Mouse (Mus musculus) intestine, postnatal 0 days (tissue): ENCODE measurements at regions not wholly inside any gene's neighbourhood (a gene's known extent, or its start where the extent isn't known, plus 50 kb on each side); places are given as distances from the start of the nearest gene placed in this dataset.

ENCODE experiments used
- ATAC-seq: fragments of 200-750 bp; cut with Nextera tagmentation; 2 replicates; pipeline ENCODE4 v1.8.0; 2017; ENCODE audit warnings: mild to moderate bottlenecking, moderate TSS enrichment, moderate library complexity
- H3K27ac ChIP-seq: fragments of 300-500 bp; sonication (generic); 2 replicates; pipeline ENCODE4 v1.5.1; 2014; ENCODE audit warnings: mild to moderate bottlenecking, low read depth, low read length, moderate library complexity
- H3K27me3 ChIP-seq: fragments of 300-500 bp; sonication (generic); replicated peaks from 2 replicates; pipeline ENCODE4 v1.6.1; 2014; ENCODE audit warnings: low read length, mixed read lengths; ENCODE audit not compliant: control insufficient read depth, insufficient read depth
- H3K36me3 ChIP-seq: fragments of 300-500 bp; sonication (generic); 2 replicates; pipeline ENCODE4 v1.6.1; 2014; ENCODE audit warnings: mild to moderate bottlenecking, moderate library complexity; ENCODE audit not compliant: control insufficient read depth, insufficient read depth
- H3K4me1 ChIP-seq: fragments of 300-500 bp; sonication (generic); replicated peaks from 2 replicates; pipeline ENCODE4 v1.6.1; 2014; ENCODE audit warnings: antibody characterized with exemption, low read length, mixed read lengths; ENCODE audit not compliant: control insufficient read depth, insufficient read depth
- H3K4me2 ChIP-seq: fragments of 300-500 bp; sonication (generic); replicated peaks from 2 replicates; pipeline ENCODE4 v1.6.1; 2014; ENCODE audit warnings: low read depth, mild to moderate bottlenecking, moderate library complexity
- H3K4me3 ChIP-seq: fragments of 300-500 bp; sonication (generic); 2 replicates; pipeline ENCODE4 v1.5.1; 2014; ENCODE audit warnings: low read depth, low read length
- H3K9ac ChIP-seq: fragments of 300-500 bp; sonication (generic); 2 replicates; pipeline ENCODE4 v1.6.1; 2014; ENCODE audit warnings: mild to moderate bottlenecking, low read depth, low read length
- H3K9me3 ChIP-seq: fragments of 300-500 bp; sonication (generic); 2 replicates; pipeline ENCODE4 v1.6.1; 2016; ENCODE audit warnings: mixed run types; ENCODE audit not compliant: control insufficient read depth
- CTCF ChIP-seq: sonication (generic); IDR thresholded peaks from 2 replicates; pipeline ENCODE4 v1.5.1; 2016; ENCODE audit warnings: low read depth, mild to moderate bottlenecking, control low read depth, antibody characterized with exemption, moderate library complexity
- WGBS: fragments of 180-500 bp; shearing (Covaris S2); extraction: QIAGEN DNeasy Blood & Tissue Kit; methylation state at CpG from one replicate; pipeline ENCODE4 v1.1.7; 2014; 5-methylcytosine and 5-hydroxymethylcytosine counted together

DNA sequence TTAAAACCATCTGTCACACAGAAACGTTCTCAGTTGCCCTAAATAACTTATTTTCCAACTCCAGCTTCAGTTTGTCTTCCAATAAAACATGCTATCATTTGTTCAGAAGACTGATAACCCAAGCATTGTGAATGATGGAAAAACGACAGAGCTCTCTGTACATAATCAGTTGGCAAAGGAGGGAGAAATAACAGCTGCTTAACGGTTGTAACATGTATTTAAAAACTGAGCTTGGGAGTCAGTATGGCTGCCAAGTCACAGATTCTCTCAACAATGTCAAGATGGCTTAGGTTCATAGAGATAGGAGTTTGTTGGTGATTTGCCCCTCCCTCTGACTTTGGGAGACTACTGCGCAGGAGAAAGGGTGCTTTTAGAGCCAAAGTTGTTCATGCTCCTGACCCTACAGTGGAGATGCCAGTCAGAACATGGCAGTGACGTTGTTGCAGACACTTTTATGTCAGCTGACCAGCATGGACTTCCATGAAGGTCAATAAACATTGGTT lies 140.2 kb downstream of the Qpct start:
- H3K36me3 ChIP-seq = no peaks in the 10 kb centered on the region
- H3K9ac ChIP-seq = no peak overlapping the region
- WGBS = 65% methylated on average over 5 of the region's 5 CpGs
- H3K4me2 ChIP-seq = no peak overlapping the region
- no peak for TF ChIP-seq CTCF
- ATAC-seq = no peak
- no peaks in the 10 kb centered on the region for H3K27me3 ChIP-seq
- H3K4me1 ChIP-seq = no peaks in the 10 kb centered on the region
- no peak overlapping the region for H3K27ac ChIP-seq
- no peak overlapping the region for H3K4me3 ChIP-seq
- no peaks in the 10 kb centered on the region; the same call in 1 of the 2 replicates for H3K9me3 ChIP-seq

DNA sequence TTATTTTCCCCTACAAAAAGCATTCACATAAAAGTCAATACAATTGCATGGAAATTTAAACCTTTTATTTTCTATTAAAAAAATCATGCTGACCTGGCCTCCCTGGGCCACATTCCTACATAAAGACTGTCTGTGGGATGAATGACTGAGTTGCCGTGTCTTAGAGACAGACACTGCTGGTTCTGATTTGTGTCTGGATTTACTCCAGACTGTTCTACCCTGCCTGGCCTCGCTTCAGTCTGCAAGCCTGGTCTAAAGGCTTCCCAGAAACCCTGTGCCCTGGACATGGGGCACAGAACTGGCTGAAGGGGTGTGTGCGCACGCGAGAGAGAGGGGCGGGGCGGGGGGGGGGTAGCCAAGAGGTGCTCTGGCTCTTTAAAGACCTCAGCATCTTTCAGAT lies 136.6 kb downstream of the Qpct start:
- Histone ChIP-seq H3K27ac (no peak overlapping the region), H3K9ac (no peak overlapping the region), H3K36me3 (no peaks in the 10 kb centered on the region), H3K4me3 (no peak overlapping the region), H3K27me3 (no peaks in the 10 kb centered on the region), H3K4me1 (no peaks in the 10 kb centered on the region), H3K9me3 (no peaks in the 10 kb centered on the region), H3K4me2 (no peak overlapping the region)
- no peak for ATAC-seq
- WGBS = 78% methylated on average over 7 of the region's 7 CpGs
- TF ChIP-seq CTCF = no peak

DNA sequence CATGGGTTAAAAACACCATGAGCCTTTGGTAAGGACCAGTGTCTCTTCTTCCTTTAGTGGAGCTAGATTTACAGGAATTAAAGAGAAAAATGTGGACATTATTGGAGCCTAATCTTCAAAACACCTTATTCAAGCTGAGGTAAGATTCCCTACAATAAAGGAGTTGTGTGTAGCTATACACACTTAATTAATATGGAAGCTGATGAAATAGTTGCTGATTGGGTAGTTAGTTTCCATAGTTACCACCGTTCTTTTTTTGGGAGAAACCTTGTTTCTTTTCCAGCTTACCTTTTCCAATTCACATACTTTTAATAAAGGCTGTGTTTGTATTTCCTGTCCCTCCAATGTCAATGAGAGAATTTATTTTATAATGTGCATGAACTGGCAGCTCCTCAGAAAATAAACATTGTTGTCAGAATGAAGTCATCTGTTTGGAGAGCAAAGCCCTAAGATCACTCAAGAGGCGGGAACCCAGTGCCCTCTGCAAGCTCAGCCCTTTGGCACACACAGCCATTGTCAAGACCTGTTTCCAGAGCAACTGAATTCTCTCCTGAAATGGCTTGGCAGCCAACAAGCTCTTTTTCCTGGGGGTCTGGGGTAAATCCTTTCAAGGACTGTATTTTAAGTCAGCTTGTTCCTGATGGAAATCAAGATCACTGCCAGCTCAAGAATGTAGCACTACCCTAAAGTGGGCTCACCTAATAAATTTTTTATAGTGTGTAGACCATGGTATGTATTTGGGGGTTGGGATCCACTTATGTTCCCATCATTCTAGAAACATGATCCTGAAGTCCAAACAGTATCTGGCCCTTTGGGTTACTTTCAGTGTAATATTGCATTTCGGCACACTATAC lies 128.8 kb downstream of the Qpct start:
- Histone ChIP-seq H3K36me3 (no peaks in the 10 kb centered on the region), H3K27ac (no peak overlapping the region), H3K9me3 (no peaks in the 10 kb centered on the region), H3K4me2 (no peak overlapping the region), H3K9ac (no peak overlapping the region), H3K27me3 (no peaks in the 10 kb centered on the region), H3K4me1 (no peaks in the 10 kb centered on the region; the same call in 1 of the 2 replicates), H3K4me3 (no peak overlapping the region)
- 67% methylated on average over 3 of the region's 3 CpGs for WGBS
- no peak for TF ChIP-seq CTCF
- no peak for ATAC-seq

DNA sequence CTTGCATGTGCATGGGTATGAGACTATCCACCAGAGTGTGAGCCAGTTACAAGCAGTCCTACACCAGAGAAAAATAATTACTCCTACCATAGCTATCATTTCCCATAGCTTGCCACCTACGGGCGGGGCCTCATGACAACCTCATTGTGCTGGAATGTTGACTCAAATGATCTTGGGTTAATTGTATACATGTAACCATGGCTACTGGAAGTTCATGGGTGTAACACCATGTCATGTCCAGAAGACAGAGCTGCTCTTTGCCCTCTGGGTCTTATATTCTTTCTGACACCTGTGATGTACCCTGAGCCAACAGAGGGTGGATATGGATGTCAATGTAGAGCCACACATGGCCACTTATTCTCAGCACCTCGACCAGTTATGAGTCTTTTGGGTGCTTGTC lies 125.6 kb downstream of the Qpct start:
- TF ChIP-seq CTCF = no peak
- Histone ChIP-seq H3K27me3 (no peaks in the 10 kb centered on the region), H3K4me1 (no peaks in the 10 kb centered on the region; the same call in 1 of the 2 replicates), H3K27ac (no peak overlapping the region), H3K4me3 (no peak overlapping the region), H3K4me2 (no peak overlapping the region), H3K9me3 (no peaks in the 10 kb centered on the region), H3K36me3 (no peaks in the 10 kb centered on the region), H3K9ac (no peak overlapping the region)
- ATAC-seq = peak; percentile 96
- WGBS = 59% methylated on average over 3 of the region's 3 CpGs

DNA sequence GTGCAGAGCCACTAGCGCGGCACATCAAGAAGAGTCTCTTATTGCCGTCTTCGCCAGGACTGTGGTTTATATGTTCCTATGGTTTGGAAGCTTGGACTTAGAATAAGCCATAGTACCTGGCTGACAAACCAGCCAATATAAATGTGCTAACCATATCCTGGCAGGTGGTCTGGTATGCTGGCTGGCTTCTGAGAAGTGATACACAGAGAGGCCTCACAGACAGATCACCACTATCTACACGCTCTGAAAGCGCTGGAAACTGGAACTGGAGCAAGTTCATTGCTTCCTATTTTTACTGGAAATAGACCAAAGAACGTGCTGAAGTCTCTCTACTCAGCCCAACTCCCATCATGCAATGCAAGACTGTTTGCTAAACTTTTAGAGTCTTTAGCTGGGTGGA lies 124.7 kb downstream of the Qpct start:
- no peak overlapping the region for H3K27ac ChIP-seq
- H3K4me1 ChIP-seq = no peaks in the 10 kb centered on the region; the same call in 1 of the 2 replicates
- no peak for TF ChIP-seq CTCF
- no peaks in the 10 kb centered on the region for H3K27me3 ChIP-seq
- no peak for ATAC-seq
- H3K36me3 ChIP-seq = no peaks in the 10 kb centered on the region
- no peak overlapping the region for H3K4me2 ChIP-seq
- H3K9me3 ChIP-seq = no peaks in the 10 kb centered on the region
- H3K4me3 ChIP-seq = no peak overlapping the region
- WGBS = 85% methylated on average over 7 of the region's 7 CpGs
- no peak overlapping the region for H3K9ac ChIP-seq

DNA sequence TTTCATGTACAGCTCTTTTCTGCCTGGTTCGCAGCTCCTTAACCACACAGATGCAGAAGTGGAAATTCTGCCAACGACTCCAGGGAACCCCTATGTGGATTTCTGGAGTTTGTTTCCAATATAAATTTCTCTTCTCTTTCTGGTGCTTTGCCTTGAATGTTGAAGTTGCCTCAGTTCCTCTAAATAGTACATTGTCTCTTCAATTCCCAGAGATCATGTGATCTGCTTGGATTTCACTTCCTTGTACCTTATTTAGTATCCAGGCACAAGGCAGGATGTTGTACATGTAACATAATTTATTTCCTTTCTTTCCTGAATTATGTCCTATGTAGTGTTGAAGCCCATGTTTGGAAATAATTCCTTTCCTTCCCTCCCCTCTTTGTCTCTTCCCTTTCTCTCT lies 123.7 kb downstream of the Qpct start:
- Histone ChIP-seq H3K9ac (no peak overlapping the region), H3K36me3 (no peaks in the 10 kb centered on the region), H3K27me3 (no peaks in the 10 kb centered on the region), H3K4me2 (no peak overlapping the region), H3K27ac (no peak overlapping the region), H3K4me3 (no peak overlapping the region), H3K9me3 (no peaks in the 10 kb centered on the region), H3K4me1 (no peaks in the 10 kb centered on the region)
- TF ChIP-seq CTCF = no peak
- ATAC-seq = no peak
- WGBS = 71% methylated on average over 2 of the region's 2 CpGs
